ENCODE assay signal across 15 mouse cellular contexts in the genomic region with DNA sequence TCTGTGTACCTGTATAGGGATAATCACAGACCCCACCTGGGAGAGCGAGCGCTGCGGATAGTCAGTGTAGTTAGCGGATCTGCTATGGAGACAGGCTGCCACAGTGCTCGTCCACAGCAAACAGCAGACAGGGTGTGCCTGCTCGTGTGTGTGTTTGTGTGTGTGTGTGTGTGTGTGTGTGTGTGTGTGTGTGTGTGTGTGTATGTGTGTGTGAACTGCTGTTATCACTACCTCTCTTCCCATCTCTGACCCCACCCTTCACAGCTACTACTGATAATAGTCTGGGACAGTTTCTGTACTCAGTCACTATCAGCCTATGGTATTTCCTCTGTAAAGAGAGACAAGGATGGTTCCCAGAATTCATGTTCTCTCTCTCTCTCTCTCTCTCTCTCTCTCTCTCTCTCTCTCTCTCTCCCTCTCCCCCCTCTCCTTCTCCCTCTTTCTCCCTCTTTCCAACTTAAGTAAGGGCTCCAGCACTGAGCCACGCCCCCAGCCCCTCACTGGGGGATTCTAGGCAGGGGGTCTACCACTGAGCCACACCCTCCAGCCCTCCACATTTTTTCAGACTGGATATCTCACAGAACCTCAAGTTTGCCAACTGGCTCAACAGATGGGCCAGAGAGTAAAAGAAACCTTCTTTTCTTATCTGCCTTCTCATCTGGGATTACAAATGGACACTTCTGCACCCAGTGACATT. TPM values are rescaled to one million over a fixed set of nuclear protein-coding genes. Genes with fewer than 3 reads are reported as not detected.
A peak's percentile ranks its signal among the peaks of the same experiment; 100 is the strongest.
DNase-seq lines count a peak whose midpoint lies in the region; ATAC-seq and TF ChIP-seq lines count a peak whose summit lies in the region.
"Had no signal": no experiment of that assay in that cellular context is flagged by ENCODE, and none has a peak within 500 bp of the region (broad histone marks: within the 10 kb centered on the region; RNA-seq: fewer than 3 reads in every experiment).

No protein-coding gene starts in this region.

- peak overlapping the region; percentile 59 for H3K9ac ChIP-seq in liver, embryonic 13.5 days
- H3K9ac ChIP-seq: hindbrain, embryonic 14.5 days; lung, embryonic 15.5 days; midbrain, embryonic 13.5 days had no signal

- no peak for DNase-seq in gastrocnemius, adult 2 months
- no peak for DNase-seq in gastrocnemius, postnatal 4 days (ENCODE audit: low spot score in 2 of 2)
- no peak for DNase-seq in spleen, adult 2 months (ENCODE audit: low read depth in 1 of 2, low spot score in 2 of 2)
- DNase-seq in spleen, postnatal 10 days (ENCODE audit: low spot score in 2 of 2), result no peak
- peak; percentile 45 for DNase-seq in liver, embryonic 13.5 days
- DNase-seq in splenic B cell, adult 2 months (ENCODE audit: low read depth, low spot score), result peak; percentile 22
- DNase-seq in adrenal gland, adult 18-20 months (ENCODE audit: low spot score in 2 of 2), result no peak
- DNase-seq in adrenal gland, postnatal 14 days, result no peak
- DNase-seq: adrenal gland, adult 8-10 months; kidney, adult 18-20 months; right cerebral cortex, postnatal 14 days; thymus, postnatal 14 days had no signal

- H3K4me2 ChIP-seq in liver, embryonic 13.5 days, result peak overlapping the region; percentile 66
- H3K4me2 ChIP-seq: hindbrain, embryonic 14.5 days; lung, embryonic 15.5 days; midbrain, embryonic 13.5 days had no signal

- no peaks in the 10 kb centered on the region for H3K36me3 ChIP-seq in spleen, adult 2 months (ENCODE audit: control insufficient read depth, insufficient read depth, low read length)
- H3K36me3 ChIP-seq in liver, embryonic 13.5 days, result peaks cover 14% of the 10 kb centered on the region; the same call in 1 of the 2 replicates
- no peaks in the 10 kb centered on the region for H3K36me3 ChIP-seq in splenic B cell, adult 2 months (ENCODE audit: control insufficient read depth, insufficient read depth, low read length, poor library complexity, severe bottlenecking)
- H3K36me3 ChIP-seq: lung, embryonic 15.5 days; midbrain, embryonic 13.5 days had no signal

- H3K4me1 ChIP-seq in spleen, adult 2 months (ENCODE audit: control insufficient read depth, insufficient read depth, insufficient read length), result peaks cover 13% of the 10 kb centered on the region
- peaks cover 55% of the 10 kb centered on the region for H3K4me1 ChIP-seq in liver, embryonic 13.5 days (replicated peaks)
- H3K4me1 ChIP-seq: midbrain, embryonic 13.5 days had no signal

- no peak for TF ChIP-seq POLR2A in spleen, adult 2 months (IDR thresholded peaks at IDR 0.05; ENCODE audit: low read depth, low read length)

- TF ChIP-seq CTCF in gastrocnemius, adult 2 months (IDR thresholded peaks at IDR 0.05), result no peak
- no peak for TF ChIP-seq CTCF in spleen, adult 2 months (IDR thresholded peaks at IDR 0.05; ENCODE audit: extremely low read depth, insufficient read depth, insufficient read length, insufficient replicate concordance)

- H3K9me3 ChIP-seq in liver, embryonic 13.5 days (replicated peaks), result no peaks in the 10 kb centered on the region
- H3K9me3 ChIP-seq: lung, embryonic 15.5 days; midbrain, embryonic 13.5 days had no signal

- H3K4me3 ChIP-seq in gastrocnemius, adult 2 months, result peak overlapping the region; percentile 56; the same call in 1 of the 2 replicates
- no peak overlapping the region for H3K4me3 ChIP-seq in spleen, adult 2 months (ENCODE audit: extremely low read depth, insufficient read depth, insufficient read length)
- peak overlapping the region; percentile 47 for H3K4me3 ChIP-seq in liver, embryonic 13.5 days (replicated peaks)
- H3K4me3 ChIP-seq: lung, embryonic 15.5 days; midbrain, embryonic 13.5 days had no signal

- 73% methylated on average over 7 of the region's 7 CpGs for WGBS in spleen, adult 2 months
- WGBS in liver, embryonic 13.5 days (ENCODE audit: insufficient replicate concordance), result 22% methylated on average over 7 of the region's 7 CpGs

- peak; percentile 89 for ATAC-seq in liver, embryonic 13.5 days (ENCODE audit: low read depth)
- ATAC-seq: midbrain, embryonic 13.5 days had no signal

- intact Hi-C loops in gastrocnemius, adult 2 months (cut with DNase I), result no loop called here

- H3K27me3 ChIP-seq in spleen, adult 2 months (ENCODE audit: control insufficient read depth, insufficient read depth, low read length), result no peaks in the 10 kb centered on the region
- no peaks in the 10 kb centered on the region for H3K27me3 ChIP-seq in liver, embryonic 13.5 days
- no peaks in the 10 kb centered on the region for H3K27me3 ChIP-seq in splenic B cell, adult 2 months (ENCODE audit: control insufficient read depth, insufficient read depth, low read length, poor library complexity, severe bottlenecking)
- H3K27me3 ChIP-seq: lung, embryonic 15.5 days; midbrain, embryonic 13.5 days had no signal

- H3K27ac ChIP-seq in gastrocnemius, adult 2 months, result peak overlapping the region; percentile 81
- H3K27ac ChIP-seq in spleen, adult 2 months (ENCODE audit: insufficient read depth, low read length), result peak overlapping the region; percentile 67
- peak overlapping the region; percentile 88 for H3K27ac ChIP-seq in liver, embryonic 13.5 days
- H3K27ac ChIP-seq: hindbrain, embryonic 14.5 days; lung, embryonic 15.5 days; midbrain, embryonic 13.5 days had no signal

RNA-seq across cellular contexts. Expression of a gene that starts 3.5 kb away (rescaled TPM):
- total RNA-seq in gastrocnemius, adult 2 months (2021), result under 1 TPM; 0.18 to 0.39 TPM
- under 1 TPM; 0.08 to 0.17 TPM for total RNA-seq in gastrocnemius, postnatal 4 days (2021)
- polyA plus RNA-seq in spleen, adult 2 months (2012; rRNA removed), result 1.8 and 4.0 TPM in 2 replicates
- polyA plus RNA-seq in liver, embryonic 13.5 days (2015; fragmentation: Nextera tagmentation; extraction: Ambion mirVana), result 0.72 and 0.77 TPM in 2 replicates
- under 1 TPM; 0.46 to 0.83 TPM for total RNA-seq in adrenal gland, adult 18-20 months (2021)
- 0.37 and 0.75 TPM in 2 replicates for total RNA-seq in adrenal gland, postnatal 14 days (2021)
- polyA plus RNA-seq: hindbrain, embryonic 14.5 days had no signal

RNA-seq across cellular contexts. Expression of a gene that starts 18.6 kb away (rescaled TPM):
- 1 to 10 TPM; 3.8 to 4.4 TPM for total RNA-seq in gastrocnemius, adult 2 months (2021)
- total RNA-seq in gastrocnemius, postnatal 4 days (2021), result 10 to 100 TPM in 1 of 2 experiments, 1 to 10 TPM in 1; 9.3 to 10.5 TPM
- polyA plus RNA-seq in spleen, adult 2 months (2012; rRNA removed), result 49.3 and 63.1 TPM in 2 replicates
- 6.0 and 6.4 TPM in 2 replicates for polyA plus RNA-seq in liver, embryonic 13.5 days (2015; fragmentation: Nextera tagmentation; extraction: Ambion mirVana)
- 10 to 100 TPM; 10.8 to 11.4 TPM for total RNA-seq in adrenal gland, adult 18-20 months (2021)
- total RNA-seq in adrenal gland, postnatal 14 days (2021), result 12.3 and 13.7 TPM in 2 replicates

RNA-seq across cellular contexts. Expression of a gene that starts 18.9 kb away (rescaled TPM):
- 1 to 10 TPM; 1.6 to 2.4 TPM for total RNA-seq in gastrocnemius, adult 2 months (2021)
- total RNA-seq in gastrocnemius, postnatal 4 days (2021), result 1 to 10 TPM; 6.1 to 8.8 TPM
- polyA plus RNA-seq in spleen, adult 2 months (2012; rRNA removed), result 7.5 and 11.0 TPM in 2 replicates
- 1.4 TPM in 2 replicates for polyA plus RNA-seq in liver, embryonic 13.5 days (2015; fragmentation: Nextera tagmentation; extraction: Ambion mirVana)
- total RNA-seq in adrenal gland, adult 18-20 months (2021), result 10 to 100 TPM in 1 of 2 experiments, 1 to 10 TPM in 1; 7.0 to 13.1 TPM
- 3.3 and 5.5 TPM in 2 replicates for total RNA-seq in adrenal gland, postnatal 14 days (2021)

RNA-seq across cellular contexts. Expression of a gene that starts 33.0 kb away (rescaled TPM):
- total RNA-seq in gastrocnemius, adult 2 months (2021), result 10 to 100 TPM; 15.7 to 15.8 TPM
- total RNA-seq in gastrocnemius, postnatal 4 days (2021), result 10 to 100 TPM; 13.8 to 18.8 TPM
- polyA plus RNA-seq in spleen, adult 2 months (2012; rRNA removed), result 33.7 and 53.6 TPM in 2 replicates
- 3.9 and 4.4 TPM in 2 replicates for polyA plus RNA-seq in liver, embryonic 13.5 days (2015; fragmentation: Nextera tagmentation; extraction: Ambion mirVana)
- 10 to 100 TPM; 21.1 to 21.8 TPM for total RNA-seq in adrenal gland, adult 18-20 months (2021)
- 16.6 and 21.1 TPM in 2 replicates for total RNA-seq in adrenal gland, postnatal 14 days (2021)

RNA-seq across cellular contexts. Expression of a gene that starts 46.2 kb away (rescaled TPM):
- total RNA-seq in gastrocnemius, adult 2 months (2021), result 10 to 100 TPM; 41.0 to 42.1 TPM
- total RNA-seq in gastrocnemius, postnatal 4 days (2021), result 10 to 100 TPM; 45.5 to 59.0 TPM
- polyA plus RNA-seq in spleen, adult 2 months (2012; rRNA removed), result 32.4 and 33.3 TPM in 2 replicates
- 12.6 and 17.5 TPM in 2 replicates for polyA plus RNA-seq in liver, embryonic 13.5 days (2015; fragmentation: Nextera tagmentation; extraction: Ambion mirVana)
- 10 to 100 TPM; 52.2 to 59.2 TPM for total RNA-seq in adrenal gland, adult 18-20 months (2021)
- total RNA-seq in adrenal gland, postnatal 14 days (2021), result 68.1 and 75.4 TPM in 2 replicates

Comparison
In these comparisons a context has a peak if more than half of its experiments do, and no peak if none do; other contexts are left out.
1. DNase-seq: peak in liver, embryonic 13.5 days (single experiment) and splenic B cell, adult 2 months (single experiment); none in gastrocnemius, adult 2 months (single experiment), gastrocnemius, postnatal 4 days (0 of 2), spleen, adult 2 months (0 of 2), spleen, postnatal 10 days (0 of 2), adrenal gland, adult 18-20 months (0 of 2) and adrenal gland, postnatal 14 days (single experiment).
2. Peak in every context shown above with its lines, with median percentiles within 50 percentile points of each other: H3K27ac ChIP-seq.